Mouse (Mus musculus) intestine, postnatal 0 days (tissue): Measurements from ENCODE around the gene Plekha5. TPM values are rescaled to one million over a fixed set of nuclear protein-coding genes. Genes with fewer than 3 reads are reported as not detected.

Experiments
- ATAC-seq: fragments of 200-750 bp; cut with Nextera tagmentation; 2 replicates; pipeline ENCODE4 v1.8.0; 2017; ENCODE audit warnings: mild to moderate bottlenecking, moderate TSS enrichment, moderate library complexity
- H3K27ac ChIP-seq: fragments of 300-500 bp; sonication (generic); 2 replicates; pipeline ENCODE4 v1.5.1; 2014; ENCODE audit warnings: mild to moderate bottlenecking, low read depth, low read length, moderate library complexity
- H3K27me3 ChIP-seq: fragments of 300-500 bp; sonication (generic); replicated peaks from 2 replicates; pipeline ENCODE4 v1.6.1; 2014; ENCODE audit warnings: low read length, mixed read lengths; ENCODE audit not compliant: control insufficient read depth, insufficient read depth
- H3K36me3 ChIP-seq: fragments of 300-500 bp; sonication (generic); 2 replicates; pipeline ENCODE4 v1.6.1; 2014; ENCODE audit warnings: mild to moderate bottlenecking, moderate library complexity; ENCODE audit not compliant: control insufficient read depth, insufficient read depth
- H3K4me1 ChIP-seq: fragments of 300-500 bp; sonication (generic); replicated peaks from 2 replicates; pipeline ENCODE4 v1.6.1; 2014; ENCODE audit warnings: antibody characterized with exemption, low read length, mixed read lengths; ENCODE audit not compliant: control insufficient read depth, insufficient read depth
- H3K4me2 ChIP-seq: fragments of 300-500 bp; sonication (generic); replicated peaks from 2 replicates; pipeline ENCODE4 v1.6.1; 2014; ENCODE audit warnings: low read depth, mild to moderate bottlenecking, moderate library complexity
- H3K4me3 ChIP-seq: fragments of 300-500 bp; sonication (generic); 2 replicates; pipeline ENCODE4 v1.5.1; 2014; ENCODE audit warnings: low read depth, low read length
- H3K9ac ChIP-seq: fragments of 300-500 bp; sonication (generic); 2 replicates; pipeline ENCODE4 v1.6.1; 2014; ENCODE audit warnings: mild to moderate bottlenecking, low read depth, low read length
- H3K9me3 ChIP-seq: fragments of 300-500 bp; sonication (generic); 2 replicates; pipeline ENCODE4 v1.6.1; 2016; ENCODE audit warnings: mixed run types; ENCODE audit not compliant: control insufficient read depth
- CTCF ChIP-seq: sonication (generic); IDR thresholded peaks from 2 replicates; pipeline ENCODE4 v1.5.1; 2016; ENCODE audit warnings: low read depth, mild to moderate bottlenecking, control low read depth, antibody characterized with exemption, moderate library complexity
- WGBS: fragments of 180-500 bp; shearing (Covaris S2); extraction: QIAGEN DNeasy Blood & Tissue Kit; methylation state at CpG from one replicate; pipeline ENCODE4 v1.1.7; 2014; 5-methylcytosine and 5-hydroxymethylcytosine counted together
- polyA plus RNA-seq: library from polyadenylated mRNA; unstranded; fragments of >200 nt; fragmentation: Nextera tagmentation; extraction: Ambion mirVana; gene quantifications from 2 replicates; pipeline ENCODE4 v1.2.1, GENCODE M21; 2015

The Plekha5 gene
- polyA plus RNA-seq, 1 experiment from 2014 or later, result 18.0 TPM

DNA sequence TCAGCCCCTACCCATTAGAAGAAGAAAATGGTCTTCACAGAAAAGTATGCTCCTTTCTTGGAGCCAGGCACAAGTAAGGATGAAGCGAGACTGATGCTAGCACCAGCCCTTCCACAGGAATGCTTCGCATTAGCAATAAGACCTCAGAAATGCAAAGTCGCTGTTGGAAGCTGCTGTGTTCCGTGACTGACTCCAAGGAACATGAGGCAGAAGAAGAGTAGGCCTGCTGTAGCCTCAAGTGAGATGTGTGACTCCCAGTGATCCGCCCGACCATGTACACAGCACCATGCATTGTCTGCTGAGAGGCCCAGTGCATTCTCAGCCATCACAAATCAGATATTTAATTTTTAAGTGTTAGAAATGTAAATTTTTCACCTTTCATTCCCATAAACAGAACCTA is 41.0 kb downstream of the Plekha5 start:
- TF ChIP-seq CTCF, result no peak
- WGBS, result 85% methylated on average over 6 of the region's 6 CpGs
- ATAC-seq, result no peak
- no peak overlapping the region for H3K27ac ChIP-seq
- no peak overlapping the region for H3K4me3 ChIP-seq
- H3K9me3 ChIP-seq, result no peaks in the 10 kb centered on the region
- H3K27me3 ChIP-seq, result no peaks in the 10 kb centered on the region
- no peak overlapping the region for H3K4me2 ChIP-seq
- H3K4me1 ChIP-seq, result 0 out of 2 replicates have a peak, but pooled peaks cover 7% of the 10 kb centered on the region
- H3K9ac ChIP-seq, result no peak overlapping the region
- H3K36me3 ChIP-seq, result peaks cover 4% of the 10 kb centered on the region; the same call in 1 of the 2 replicates

DNA sequence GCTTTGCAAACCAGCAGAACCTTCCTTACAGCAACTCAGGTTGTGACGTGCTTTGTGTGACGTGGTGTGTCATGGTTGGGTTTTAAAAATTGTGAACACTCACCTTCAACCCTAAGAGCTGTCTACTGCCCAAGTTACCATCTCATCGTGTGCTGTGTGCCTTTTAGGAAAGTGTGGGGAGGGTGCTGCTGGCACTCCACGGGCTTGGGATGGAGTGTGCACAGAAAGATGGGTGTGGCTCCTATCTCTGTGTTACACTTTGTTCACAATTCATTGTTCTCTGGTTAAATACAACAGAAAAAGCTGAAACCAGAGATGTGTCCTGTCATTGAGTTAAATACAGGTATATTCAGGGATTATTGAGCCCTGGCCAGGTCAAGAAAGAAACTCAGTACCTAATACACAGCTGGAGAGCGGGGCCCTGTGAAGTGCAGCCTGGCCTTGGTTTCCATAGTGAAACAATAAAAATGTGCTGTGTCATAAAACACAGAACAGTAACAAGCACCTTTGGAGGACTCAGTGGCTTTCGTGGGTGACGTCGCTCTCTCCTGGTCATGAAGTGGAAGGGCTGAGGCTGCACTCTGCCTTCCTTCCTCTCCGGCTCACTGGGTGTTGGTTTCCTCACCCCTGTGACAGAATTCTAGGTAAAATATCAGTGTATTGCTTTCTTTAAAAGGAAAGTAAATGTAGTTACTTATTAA is 42.2 kb downstream of the Plekha5 start:
- H3K27me3 ChIP-seq, result no peaks in the 10 kb centered on the region
- H3K4me2 ChIP-seq, result peak overlapping the region; percentile 17; the same call in 1 of the 2 replicates
- 0 out of 2 replicates have a peak, but pooled peaks cover 7% of the 10 kb centered on the region for H3K4me1 ChIP-seq
- H3K4me3 ChIP-seq, result no peak overlapping the region
- peak overlapping the region; percentile 7; the same call in 1 of the 2 replicates for H3K27ac ChIP-seq
- ATAC-seq, result peak; percentile 99
- WGBS, result 51% methylated on average over 9 of the region's 9 CpGs
- TF ChIP-seq CTCF, result peak; percentile 71
- H3K9ac ChIP-seq, result no peak overlapping the region
- H3K36me3 ChIP-seq, result peaks cover 4% of the 10 kb centered on the region; the same call in 1 of the 2 replicates
- H3K9me3 ChIP-seq, result no peaks in the 10 kb centered on the region

DNA sequence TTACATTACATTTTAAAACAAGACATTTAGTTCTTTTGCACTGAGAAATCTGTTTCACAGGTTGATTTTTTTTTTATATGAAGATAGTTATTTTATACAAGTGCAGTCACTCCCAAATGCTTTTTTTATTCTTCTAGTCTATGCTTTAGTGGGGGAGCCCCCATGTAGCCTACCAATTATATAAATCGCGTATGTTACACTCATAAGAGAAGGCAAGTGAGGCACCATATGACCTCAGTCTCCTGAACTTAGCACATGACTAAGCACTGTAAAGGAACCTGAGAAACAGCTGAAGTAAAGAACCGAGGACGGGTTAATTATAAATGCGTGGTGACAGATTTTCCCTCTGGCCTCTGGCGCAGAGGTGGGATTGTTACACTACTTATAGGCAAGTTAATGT is 43.0 kb downstream of the Plekha5 start:
- no peak for TF ChIP-seq CTCF
- H3K4me1 ChIP-seq, result 0 out of 2 replicates have a peak, but pooled peaks cover 7% of the 10 kb centered on the region
- 49% methylated on average over 6 of the region's 6 CpGs for WGBS
- H3K36me3 ChIP-seq, result peaks cover 4% of the 10 kb centered on the region; the same call in 1 of the 2 replicates
- no peak overlapping the region for H3K9ac ChIP-seq
- H3K9me3 ChIP-seq, result no peaks in the 10 kb centered on the region
- H3K27ac ChIP-seq, result no peak overlapping the region
- H3K4me3 ChIP-seq, result no peak overlapping the region
- no peaks in the 10 kb centered on the region for H3K27me3 ChIP-seq
- peak overlapping the region; percentile 6; the same call in 1 of the 2 replicates for H3K4me2 ChIP-seq
- ATAC-seq, result peak; percentile 50; the same call in 1 of the 2 replicates

DNA sequence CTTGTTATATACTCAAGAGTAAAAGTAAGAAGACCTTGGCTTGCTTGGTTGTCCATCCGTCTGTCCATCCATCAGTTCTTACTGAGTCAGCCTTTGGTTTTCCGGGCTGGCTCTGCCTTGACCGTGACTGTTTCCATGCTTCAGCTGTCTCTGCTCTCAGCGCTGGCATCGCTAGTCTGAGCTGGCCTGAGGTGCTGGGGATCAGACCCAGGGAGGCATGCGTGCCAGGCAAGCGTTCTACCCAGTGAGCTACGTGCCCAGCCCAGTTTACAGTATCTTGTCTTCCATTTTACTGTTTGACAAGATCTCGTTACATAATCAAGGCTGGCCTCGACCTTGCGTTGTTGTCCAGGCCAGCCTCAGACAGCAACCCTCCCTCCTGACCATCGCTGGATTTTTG is 44.0 kb downstream of the Plekha5 start:
- Histone ChIP-seq H3K9ac (no peak overlapping the region), H3K27me3 (no peaks in the 10 kb centered on the region), H3K36me3 (no peaks in the 10 kb centered on the region), H3K9me3 (no peaks in the 10 kb centered on the region), H3K4me1 (0 out of 2 replicates have a peak, but pooled peaks cover 7% of the 10 kb centered on the region), H3K27ac (no peak overlapping the region), H3K4me3 (no peak overlapping the region), H3K4me2 (no peak overlapping the region)
- TF ChIP-seq CTCF, result no peak
- 93% methylated on average over 12 of the region's 12 CpGs for WGBS
- ATAC-seq, result no peak

DNA sequence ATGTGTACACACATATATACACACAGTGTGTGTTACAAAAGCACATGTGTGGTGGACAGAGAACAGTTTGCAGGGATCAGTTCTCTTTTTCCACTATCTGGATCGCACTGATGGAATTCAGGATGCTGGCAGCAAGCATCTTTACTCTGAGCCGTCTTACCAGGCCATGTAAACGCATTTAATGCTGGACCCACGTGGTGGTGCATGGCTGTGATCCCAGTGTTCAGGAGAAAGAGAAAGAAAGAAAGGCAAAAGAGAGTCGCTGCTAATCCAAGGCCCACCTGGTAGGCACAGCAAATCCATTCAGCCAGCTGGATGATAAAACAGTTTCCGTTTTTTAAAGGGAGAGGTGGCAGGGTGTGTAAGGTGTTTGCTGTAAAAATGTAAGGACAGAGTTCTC is 45.9 kb downstream of the Plekha5 start:
- Histone ChIP-seq H3K4me3 (no peak overlapping the region), H3K9me3 (no peaks in the 10 kb centered on the region), H3K27ac (no peak overlapping the region), H3K36me3 (no peaks in the 10 kb centered on the region), H3K4me2 (no peak overlapping the region), H3K9ac (no peak overlapping the region), H3K4me1 (0 out of 2 replicates have a peak, but pooled peaks cover 7% of the 10 kb centered on the region), H3K27me3 (no peaks in the 10 kb centered on the region)
- no peak for TF ChIP-seq CTCF
- ATAC-seq, result no peak
- 73% methylated on average over 6 of the region's 6 CpGs for WGBS

DNA sequence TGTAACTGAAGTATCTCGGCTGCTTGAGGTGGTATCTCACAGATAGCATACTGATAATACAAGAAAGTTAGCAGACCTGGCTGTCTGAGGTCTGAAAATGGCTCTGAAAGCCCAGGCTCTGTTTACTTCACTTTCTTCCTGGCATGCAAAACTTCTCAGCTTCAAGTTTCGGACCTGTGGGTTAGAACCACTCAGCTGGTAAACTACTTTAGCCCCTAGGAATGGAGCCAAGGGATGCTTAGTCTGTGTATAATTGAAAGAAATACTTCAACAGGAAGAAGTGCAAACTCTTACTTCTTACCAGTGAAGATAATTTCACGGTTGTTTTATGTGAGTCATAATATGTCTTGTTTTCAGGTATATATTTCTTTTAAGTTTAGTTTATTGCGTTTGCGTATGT is 47.9 kb downstream of the Plekha5 start:
- no peak overlapping the region for H3K4me2 ChIP-seq
- WGBS, result 71% methylated on average over 5 of the region's 5 CpGs
- no peaks in the 10 kb centered on the region for H3K36me3 ChIP-seq
- H3K27me3 ChIP-seq, result no peaks in the 10 kb centered on the region
- H3K9ac ChIP-seq, result no peak overlapping the region
- no peaks in the 10 kb centered on the region for H3K4me1 ChIP-seq
- no peak for ATAC-seq
- H3K4me3 ChIP-seq, result no peak overlapping the region
- no peak overlapping the region for H3K27ac ChIP-seq
- TF ChIP-seq CTCF, result no peak
- no peaks in the 10 kb centered on the region for H3K9me3 ChIP-seq
